Mouse (Mus musculus) embryonic facial prominence, embryonic 14.5 days (tissue): ENCODE results near the gene Skida1. TPM values are rescaled to one million over a fixed set of nuclear protein-coding genes. Genes with fewer than 3 reads are reported as not detected.

Experiments used
- ATAC-seq: fragments of 200-750 bp; cut with Nextera tagmentation; 2 replicates; pipeline ENCODE4 v1.8.0; 2017; ENCODE audit warnings: low read depth, moderate number of reproducible peaks, moderate TSS enrichment
- DNase-seq: peaks from one replicate; pipeline ENCODE4 v3.0.0-alpha.2; 2015; ENCODE audit warnings: low spot score
- H3K27ac ChIP-seq: fragments of 300-500 bp; sonication (generic); replicated peaks from 2 replicates; pipeline ENCODE4 v1.5.1; 2014; ENCODE audit warnings: low read depth, mild to moderate bottlenecking, low read length, moderate library complexity
- H3K27me3 ChIP-seq: fragments of 300-500 bp; sonication (generic); replicated peaks from 2 replicates; pipeline ENCODE4 v1.6.1; 2014; ENCODE audit warnings: low read length; ENCODE audit not compliant: control insufficient read depth, insufficient read depth
- H3K36me3 ChIP-seq: fragments of 300-500 bp; sonication (generic); 2 replicates; pipeline ENCODE4 v1.6.1; 2014; ENCODE audit warnings: low read length, mixed read lengths; ENCODE audit not compliant: control insufficient read depth, insufficient read depth
- H3K4me1 ChIP-seq: fragments of 300-500 bp; sonication (generic); 2 replicates; pipeline ENCODE4 v1.6.1; 2014; ENCODE audit warnings: antibody characterized with exemption, low read length; ENCODE audit not compliant: control insufficient read depth, insufficient read depth
- H3K4me2 ChIP-seq: fragments of 300-500 bp; sonication (generic); 2 replicates; pipeline ENCODE4 v1.6.1; 2014; ENCODE audit warnings: low read depth, mild to moderate bottlenecking, low read length, moderate library complexity, mixed read lengths
- H3K4me3 ChIP-seq: fragments of 300-500 bp; sonication (generic); 2 replicates; pipeline ENCODE4 v1.5.1; 2014; ENCODE audit warnings: low read depth, mild to moderate bottlenecking, low read length
- H3K9ac ChIP-seq: fragments of 300-500 bp; sonication (generic); 2 replicates; pipeline ENCODE4 v1.6.1; 2014; ENCODE audit warnings: low read depth, mild to moderate bottlenecking, low read length, moderate library complexity, mixed read lengths
- H3K9me3 ChIP-seq: fragments of 300-500 bp; sonication (generic); 2 replicates; pipeline ENCODE4 v1.6.1; 2016; ENCODE audit warnings: low read length; ENCODE audit not compliant: control insufficient read depth
- WGBS: fragments of 180-500 bp; shearing (Covaris S2); extraction: QIAGEN DNeasy Blood & Tissue Kit; methylation state at CpG from one replicate; pipeline ENCODE4 v1.1.7; 2014; 5-methylcytosine and 5-hydroxymethylcytosine counted together
- polyA plus RNA-seq: library from polyadenylated mRNA; unstranded; fragments of >200 nt; fragmentation: Nextera tagmentation; extraction: Ambion mirVana; gene quantifications from 2 replicates; pipeline ENCODE4 v1.2.1, GENCODE M21; 2014

Skida1 gene
- polyA plus RNA-seq, 1 experiment from 2014 or later = 4.0 TPM

- no peak overlapping the region for H3K27ac ChIP-seq
- peak overlapping the region; percentile 87; the same call in 1 of the 2 replicates for H3K4me3 ChIP-seq
- ATAC-seq = no peak
Observed at GRCm38 (mm10) chr2:18066436-18066835, 17.6 kb upstream of the Skida1 start.

DNA sequence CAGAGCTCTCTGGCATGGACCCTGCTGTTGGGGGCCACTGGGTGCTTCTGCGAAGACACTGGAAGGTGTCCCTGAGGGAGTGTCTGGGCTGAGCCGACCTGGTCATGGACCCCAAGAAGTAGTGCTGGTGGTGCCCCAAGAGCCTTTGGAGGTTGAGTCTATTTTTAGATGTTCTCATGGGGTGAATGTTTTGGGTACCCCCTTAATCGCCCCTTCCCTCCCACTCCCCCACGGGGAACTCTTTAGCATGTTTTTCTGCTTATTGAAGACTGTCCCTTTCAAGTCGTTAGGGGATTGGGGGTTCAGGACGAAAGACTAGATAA is 16.8 kb upstream of the Skida1 start:
- Histone ChIP-seq H3K27me3 (no peaks in the 10 kb centered on the region), H3K4me3 (peak overlapping the region; percentile 87), H3K4me2 (peak overlapping the region; percentile 90), H3K27ac (peak overlapping the region; percentile 99), H3K9ac (peak overlapping the region; percentile 98), H3K36me3 (peaks cover 17% of the 10 kb centered on the region), H3K9me3 (no peaks in the 10 kb centered on the region), H3K4me1 (0 out of 2 replicates have a peak, but pooled peaks cover 6% of the 10 kb centered on the region)
- no peak for DNase-seq
- WGBS = 2% methylated on average over 6 of the region's 6 CpGs
- no peak for ATAC-seq

More at GRCm38 (mm10) chr2:18066436-18066835, 17.6 kb upstream of the Skida1 start:
- Histone ChIP-seq H3K9me3 (no peaks in the 10 kb centered on the region), H3K27me3 (no peaks in the 10 kb centered on the region), H3K4me2 (peak overlapping the region; percentile 90; the same call in 1 of the 2 replicates), H3K9ac (no peak overlapping the region), H3K4me1 (0 out of 2 replicates have a peak, but pooled peaks cover 6% of the 10 kb centered on the region), H3K36me3 (peaks cover 17% of the 10 kb centered on the region)
- DNase-seq = no peak

GRCm38 (mm10) chr2:18064941-18065707 is 16.3 kb upstream of the Skida1 start:
- peak overlapping the region; percentile 87 for H3K4me3 ChIP-seq
- H3K4me2 ChIP-seq = peak overlapping the region; percentile 90
- 0 out of 2 replicates have a peak, but pooled peaks cover 6% of the 10 kb centered on the region for H3K4me1 ChIP-seq
- H3K9me3 ChIP-seq = no peaks in the 10 kb centered on the region
- H3K27me3 ChIP-seq = no peaks in the 10 kb centered on the region
- peak; percentile 75 for DNase-seq
- peak; percentile 51 for ATAC-seq
- peak overlapping the region; percentile 99 for H3K27ac ChIP-seq
- WGBS = 1% methylated on average over 28 of the region's 85 CpGs
- peak overlapping the region; percentile 98 for H3K9ac ChIP-seq
- peaks cover 17% of the 10 kb centered on the region for H3K36me3 ChIP-seq

DNA sequence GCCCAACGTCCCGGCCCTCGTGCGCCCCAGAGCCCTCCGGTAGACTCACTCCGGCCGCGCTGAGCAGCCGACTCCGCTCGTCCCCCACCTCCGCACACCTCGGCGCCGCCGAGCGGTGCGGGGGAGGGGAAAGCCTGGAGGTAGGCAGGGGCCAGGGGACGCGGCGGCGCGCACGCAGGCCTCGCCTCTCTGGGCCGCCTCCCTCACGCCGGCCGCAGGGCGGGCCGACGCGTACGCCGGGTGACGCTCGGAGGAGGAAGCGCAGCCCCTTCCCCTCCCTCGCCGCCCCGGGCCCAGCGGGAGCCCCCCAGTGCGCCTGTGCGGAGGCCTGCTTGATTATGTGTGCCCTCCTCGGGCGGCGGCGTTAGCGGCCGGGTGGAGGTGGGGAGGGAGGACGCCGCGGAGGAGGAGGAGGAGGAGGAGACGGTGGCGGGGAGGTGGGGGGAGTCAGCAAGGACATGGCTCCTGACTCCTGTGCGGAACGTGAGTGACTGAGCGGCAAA is 15.6 kb upstream of the Skida1 start:
- 0% methylated on average over 7 of the region's 58 CpGs for WGBS
- DNase-seq (peak; percentile 97), ATAC-seq (peak; percentile 96)
- peak overlapping the region; percentile 98 for H3K9ac ChIP-seq
- H3K27me3 ChIP-seq = no peaks in the 10 kb centered on the region
- peak overlapping the region; percentile 87 for H3K4me3 ChIP-seq
- 0 out of 2 replicates have a peak, but pooled peaks cover 6% of the 10 kb centered on the region for H3K4me1 ChIP-seq
- H3K36me3 ChIP-seq = peaks cover 13% of the 10 kb centered on the region
- peak overlapping the region; percentile 90 for H3K4me2 ChIP-seq
- peak overlapping the region; percentile 99 for H3K27ac ChIP-seq
- H3K9me3 ChIP-seq = no peaks in the 10 kb centered on the region

DNA sequence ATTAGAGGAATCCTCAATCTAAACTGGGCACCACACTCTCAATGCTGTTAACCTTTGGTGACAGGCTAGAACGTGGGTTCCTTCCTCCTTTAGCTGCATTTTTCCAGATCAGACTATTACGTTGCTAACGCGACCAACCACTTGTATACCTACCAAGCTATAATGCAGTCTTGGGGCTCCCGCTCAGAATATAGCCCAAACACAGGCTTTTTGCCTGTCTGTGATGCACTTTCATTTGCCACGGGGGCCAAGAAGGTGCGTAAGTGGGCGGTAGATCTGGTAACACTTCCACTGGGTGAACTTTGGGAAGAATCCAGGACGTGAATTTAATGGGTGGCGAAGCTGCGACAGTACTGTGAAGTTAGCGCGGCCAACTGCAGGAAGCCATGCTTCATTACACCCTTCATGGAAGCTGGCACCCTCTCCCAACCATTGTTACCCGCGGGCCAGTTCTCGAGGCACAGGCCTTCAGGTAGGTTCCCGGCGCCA is 15.0 kb upstream of the Skida1 start:
- H3K27ac ChIP-seq = peak overlapping the region; percentile 99
- ATAC-seq (peak; percentile 38), DNase-seq (peak; percentile 75)
- H3K36me3 ChIP-seq = peaks cover 11% of the 10 kb centered on the region
- peak overlapping the region; percentile 67 for H3K4me2 ChIP-seq
- peaks cover 10% of the 10 kb centered on the region; the same call in 1 of the 2 replicates for H3K4me1 ChIP-seq
- WGBS = 0% methylated on average over 13 of the region's 18 CpGs
- H3K9ac ChIP-seq = peak overlapping the region; percentile 98
- peak overlapping the region; percentile 87 for H3K4me3 ChIP-seq
- H3K27me3 ChIP-seq = no peaks in the 10 kb centered on the region
- no peaks in the 10 kb centered on the region for H3K9me3 ChIP-seq

GRCm38 (mm10) chr2:18060396-18060795 is 11.5 kb upstream of the Skida1 start:
- no peak overlapping the region for H3K4me2 ChIP-seq
- H3K4me3 ChIP-seq = no peak overlapping the region
- ATAC-seq (no peak), DNase-seq (no peak)
- no peaks in the 10 kb centered on the region for H3K9me3 ChIP-seq
- H3K9ac ChIP-seq = no peak overlapping the region
- no peak overlapping the region for H3K27ac ChIP-seq
- WGBS = 79% methylated on average over 1 of the region's 1 CpGs
- no peaks in the 10 kb centered on the region for H3K36me3 ChIP-seq
- no peaks in the 10 kb centered on the region for H3K27me3 ChIP-seq
- H3K4me1 ChIP-seq = peaks cover 4% of the 10 kb centered on the region; the same call in 1 of the 2 replicates

- H3K4me3 ChIP-seq = no peak overlapping the region
- WGBS = 94% methylated on average over 1 of the region's 1 CpGs
- no peak for DNase-seq
- no peak overlapping the region for H3K9ac ChIP-seq
- no peaks in the 10 kb centered on the region for H3K36me3 ChIP-seq
- H3K27ac ChIP-seq = no peak overlapping the region
- no peak for ATAC-seq
- H3K27me3 ChIP-seq = no peaks in the 10 kb centered on the region
- H3K4me2 ChIP-seq = no peak overlapping the region
- H3K9me3 ChIP-seq = no peaks in the 10 kb centered on the region
- H3K4me1 ChIP-seq = peaks cover 9% of the 10 kb centered on the region; the same call in 1 of the 2 replicates
Observed at GRCm38 (mm10) chr2:18059891-18060290, 11.0 kb upstream of the Skida1 start.

DNA sequence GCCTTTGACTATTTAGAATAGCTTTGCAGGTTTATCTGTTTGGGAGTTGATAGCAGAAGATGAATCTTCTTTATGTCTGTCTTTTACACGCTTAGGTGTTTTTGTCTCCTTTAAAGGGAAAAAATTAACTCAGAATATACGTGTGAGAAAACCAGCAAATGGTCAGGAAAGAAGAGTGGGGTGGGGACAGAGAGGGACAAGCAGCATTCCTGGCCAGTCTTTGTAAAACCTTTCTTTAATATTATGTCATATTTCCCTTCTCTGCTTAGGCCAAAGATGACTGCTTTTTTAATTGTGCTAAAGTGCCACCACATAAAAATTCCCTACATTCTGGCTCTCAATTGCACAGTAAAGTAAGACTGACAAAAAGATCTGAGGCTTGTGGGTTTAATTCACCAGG is 10.2 kb upstream of the Skida1 start:
- H3K36me3 ChIP-seq = no peaks in the 10 kb centered on the region
- DNase-seq (no peak), ATAC-seq (no peak)
- WGBS = 67% methylated on average over 2 of the region's 2 CpGs
- H3K4me3 ChIP-seq = no peak overlapping the region
- no peak overlapping the region for H3K27ac ChIP-seq
- no peaks in the 10 kb centered on the region for H3K9me3 ChIP-seq
- H3K9ac ChIP-seq = no peak overlapping the region
- H3K4me1 ChIP-seq = peaks cover 16% of the 10 kb centered on the region
- H3K4me2 ChIP-seq = no peak overlapping the region
- H3K27me3 ChIP-seq = no peaks in the 10 kb centered on the region
